Mouse (Mus musculus) embryonic facial prominence, embryonic 11.5 days (tissue): Measurements from ENCODE around the gene Ttc39d. TPM values are rescaled to one million over a fixed set of nuclear protein-coding genes. Genes with fewer than 3 reads are reported as not detected.
A peak's percentile ranks its signal among the peaks of the same experiment; 100 is the strongest.

ENCODE experiments used
- ATAC-seq: fragments of 200-750 bp; cut with Nextera tagmentation; replicated peaks from 2 replicates; pipeline ENCODE4 v1.8.0; 2017; ENCODE audit warnings: low read depth; ENCODE audit not compliant: insufficient number of reproducible peaks, low FRiP score, low TSS enrichment
- DNase-seq: peaks from one replicate; pipeline ENCODE4 v3.0.0-alpha.2; 2015; ENCODE audit warnings: low spot score
- H3K27ac ChIP-seq: fragments of 300-500 bp; sonication (generic); replicated peaks from 2 replicates; pipeline ENCODE4 v1.5.1; 2014; ENCODE audit warnings: mild to moderate bottlenecking, low read depth, low read length, control low read depth
- H3K27me3 ChIP-seq: fragments of 300-500 bp; sonication (generic); 2 replicates; pipeline ENCODE4 v1.6.1; 2014; ENCODE audit warnings: mild to moderate bottlenecking, low read length, moderate library complexity, mixed read lengths; ENCODE audit not compliant: control insufficient read depth, insufficient read depth
- H3K36me3 ChIP-seq: fragments of 300-500 bp; sonication (generic); replicated peaks from 2 replicates; pipeline ENCODE4 v1.6.1; 2014; ENCODE audit warnings: low read depth, mild to moderate bottlenecking, low read length, moderate library complexity, mixed read lengths; ENCODE audit not compliant: control insufficient read depth, insufficient read depth
- H3K4me1 ChIP-seq: fragments of 300-500 bp; sonication (generic); 2 replicates; pipeline ENCODE4 v1.6.1; 2014; ENCODE audit warnings: low read length, mixed read lengths; ENCODE audit not compliant: control insufficient read depth, insufficient read depth
- H3K4me2 ChIP-seq: fragments of 300-500 bp; sonication (generic); 2 replicates; pipeline ENCODE4 v1.6.1; 2014; ENCODE audit warnings: low read depth, mild to moderate bottlenecking, control low read depth, low read length, moderate library complexity
- H3K4me3 ChIP-seq: fragments of 300-500 bp; sonication (generic); 2 replicates; pipeline ENCODE4 v1.5.1; 2014; ENCODE audit warnings: low read depth, low read length, control low read depth
- H3K9ac ChIP-seq: fragments of 300-500 bp; sonication (generic); replicated peaks from 2 replicates; pipeline ENCODE4 v1.6.1; 2014; ENCODE audit warnings: mild to moderate bottlenecking, control low read depth, low read length
- H3K9me3 ChIP-seq: fragments of 300-500 bp; sonication (generic); replicated peaks from 2 replicates; pipeline ENCODE4 v1.6.1; 2016; ENCODE audit warnings: mild to moderate bottlenecking, low read length, inconsistent platforms, mixed read lengths; ENCODE audit not compliant: control insufficient read depth
- WGBS: fragments of 180-500 bp; shearing (Covaris S2); extraction: QIAGEN DNeasy Blood & Tissue Kit; methylation state at CpG from one replicate; pipeline ENCODE4 v1.1.7; 2014; 5-methylcytosine and 5-hydroxymethylcytosine counted together
- polyA plus RNA-seq: library from polyadenylated mRNA; unstranded; fragments of >200 nt; fragmentation: Nextera tagmentation; extraction: Ambion mirVana; gene quantifications from 2 replicates; pipeline ENCODE4 v1.2.1, GENCODE M21; 2014

The Ttc39d gene
- polyA plus RNA-seq, 1 experiment from 2014 or later = 0.14 TPM

- Histone ChIP-seq H3K27me3 (no peaks in the 10 kb centered on the region), H3K4me1 (peaks cover 3% of the 10 kb centered on the region), H3K36me3 (no peaks in the 10 kb centered on the region), H3K4me2 (peak overlapping the region; percentile 33), H3K9ac (peak overlapping the region; percentile 22; the same call in 1 of the 2 replicates), H3K4me3 (no peak overlapping the region), H3K27ac (no peak overlapping the region), H3K9me3 (no peaks in the 10 kb centered on the region)
- 22% methylated on average over 16 of the region's 16 CpGs for WGBS
- DNase-seq = peak; percentile 83
- ATAC-seq = peak; percentile 68; the same call in 1 of the 2 replicates
Measured at GRCm38 (mm10) chr17:80168425-80169182, 38.7 kb upstream of the Ttc39d start.

GRCm38 (mm10) chr17:80169792-80170191, 37.5 kb upstream of the Ttc39d start:
- no peak overlapping the region for H3K27ac ChIP-seq
- no peaks in the 10 kb centered on the region for H3K36me3 ChIP-seq
- no peak for DNase-seq
- no peaks in the 10 kb centered on the region for H3K9me3 ChIP-seq
- ATAC-seq = no peak
- peaks cover 3% of the 10 kb centered on the region for H3K4me1 ChIP-seq
- H3K4me2 ChIP-seq = no peak overlapping the region
- no peak overlapping the region for H3K4me3 ChIP-seq
- no peak overlapping the region for H3K9ac ChIP-seq
- no peaks in the 10 kb centered on the region for H3K27me3 ChIP-seq
- 92% methylated on average over 6 of the region's 6 CpGs for WGBS

DNA sequence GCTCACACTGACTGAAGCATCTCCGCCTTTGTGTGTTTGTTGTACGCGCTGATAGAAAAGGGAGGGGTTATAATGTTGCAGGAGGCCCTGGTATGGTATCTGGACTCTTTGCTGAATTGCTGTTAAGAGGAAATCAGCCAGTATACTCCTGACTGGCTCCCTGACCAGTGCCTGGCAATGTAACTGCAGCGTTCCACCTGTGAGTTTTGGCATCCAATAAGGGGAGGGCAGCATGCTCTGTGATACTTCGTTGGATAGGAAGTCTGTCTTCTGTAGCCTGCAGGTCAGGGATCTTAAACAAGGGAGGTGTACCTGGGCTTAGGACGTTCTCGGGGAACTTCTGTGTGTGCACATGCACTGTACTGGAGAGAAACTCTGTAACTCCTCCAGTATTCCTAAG, 36.3 kb upstream of the Ttc39d start:
- H3K4me3 ChIP-seq = no peak overlapping the region

GRCm38 (mm10) chr17:80171948-80172347, 35.3 kb upstream of the Ttc39d start:
- Histone ChIP-seq H3K27ac (no peak overlapping the region), H3K4me3 (no peak overlapping the region), H3K4me2 (no peak overlapping the region), H3K27me3 (no peaks in the 10 kb centered on the region), H3K9ac (no peak overlapping the region), H3K4me1 (peaks cover 3% of the 10 kb centered on the region), H3K9me3 (no peaks in the 10 kb centered on the region), H3K36me3 (no peaks in the 10 kb centered on the region)
- ATAC-seq (no peak), DNase-seq (no peak)
- WGBS = 88% methylated on average over 4 of the region's 4 CpGs

More for the DNA sequence above, 36.3 kb upstream of the Ttc39d start:
- ATAC-seq (no peak), DNase-seq (no peak)
- no peaks in the 10 kb centered on the region for H3K9me3 ChIP-seq
- no peak overlapping the region for H3K27ac ChIP-seq
- no peaks in the 10 kb centered on the region for H3K36me3 ChIP-seq
- no peak overlapping the region for H3K4me2 ChIP-seq
- H3K4me1 ChIP-seq = peaks cover 3% of the 10 kb centered on the region
- no peaks in the 10 kb centered on the region for H3K27me3 ChIP-seq
- H3K9ac ChIP-seq = no peak overlapping the region
- WGBS = 90% methylated on average over 7 of the region's 7 CpGs

- Histone ChIP-seq H3K9me3 (no peaks in the 10 kb centered on the region), H3K27me3 (no peaks in the 10 kb centered on the region), H3K9ac (no peak overlapping the region), H3K4me1 (peaks cover 3% of the 10 kb centered on the region), H3K36me3 (no peaks in the 10 kb centered on the region), H3K27ac (no peak overlapping the region), H3K4me2 (no peak overlapping the region), H3K4me3 (no peak overlapping the region)
- ATAC-seq (no peak), DNase-seq (no peak)
- 87% methylated on average over 5 of the region's 5 CpGs for WGBS
Measured at GRCm38 (mm10) chr17:80172761-80173160, 34.5 kb upstream of the Ttc39d start.

DNA sequence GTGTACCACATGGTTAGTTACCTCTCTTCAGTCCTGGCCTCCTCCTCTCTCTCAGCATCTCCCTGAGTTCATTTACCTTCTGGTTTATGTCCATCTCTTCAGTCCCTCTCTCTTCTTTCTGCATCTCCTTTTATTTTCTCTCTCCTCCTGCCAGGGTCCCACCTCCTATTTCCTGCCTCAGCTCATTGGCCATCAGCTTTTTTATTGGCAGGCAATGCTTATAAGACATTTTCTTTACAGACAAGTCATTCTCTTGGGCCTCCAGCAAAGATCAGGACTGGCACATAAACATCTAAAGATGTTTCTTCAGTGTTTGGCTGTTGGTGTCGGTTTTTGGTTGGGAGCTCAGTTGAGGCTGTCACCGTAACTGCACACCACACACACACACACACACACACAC, 33.6 kb upstream of the Ttc39d start:
- ATAC-seq (no peak), DNase-seq (no peak)
- Histone ChIP-seq H3K4me1 (peaks cover under 1% of the 10 kb centered on the region; the same call in 1 of the 2 replicates), H3K9ac (no peak overlapping the region), H3K4me3 (no peak overlapping the region), H3K4me2 (no peak overlapping the region), H3K27me3 (no peaks in the 10 kb centered on the region), H3K36me3 (no peaks in the 10 kb centered on the region), H3K9me3 (no peaks in the 10 kb centered on the region), H3K27ac (no peak overlapping the region)
- 89% methylated on average over 2 of the region's 2 CpGs for WGBS

- Histone ChIP-seq H3K27me3 (no peaks in the 10 kb centered on the region), H3K27ac (no peak overlapping the region), H3K9ac (no peak overlapping the region), H3K9me3 (no peaks in the 10 kb centered on the region), H3K4me2 (no peak overlapping the region), H3K36me3 (no peaks in the 10 kb centered on the region), H3K4me3 (no peak overlapping the region), H3K4me1 (no peaks in the 10 kb centered on the region)
- 88% methylated on average over 3 of the region's 3 CpGs for WGBS
- ATAC-seq (no peak), DNase-seq (no peak)
Measured at GRCm38 (mm10) chr17:80174146-80174545, 33.1 kb upstream of the Ttc39d start.

- DNase-seq (no peak), ATAC-seq (no peak)
- Histone ChIP-seq H3K27me3 (no peaks in the 10 kb centered on the region), H3K4me1 (no peaks in the 10 kb centered on the region), H3K4me3 (no peak overlapping the region), H3K27ac (no peak overlapping the region), H3K9me3 (no peaks in the 10 kb centered on the region), H3K36me3 (no peaks in the 10 kb centered on the region), H3K4me2 (no peak overlapping the region), H3K9ac (no peak overlapping the region)
- WGBS = 63% methylated on average over 19 of the region's 19 CpGs
Measured at GRCm38 (mm10) chr17:80174699-80175385, 32.4 kb upstream of the Ttc39d start.
